Mouse (Mus musculus) neural tube, embryonic 12.5 days (tissue): ENCODE results near the gene Emg1. TPM values are rescaled to one million over a fixed set of nuclear protein-coding genes. Genes with fewer than 3 reads are reported as not detected.

Source experiments
- ATAC-seq: fragments of 200-750 bp; cut with Nextera tagmentation; 2 replicates; pipeline ENCODE4 v1.8.0; 2017; ENCODE audit warnings: low read depth, mild to moderate bottlenecking, moderate TSS enrichment, moderate library complexity; ENCODE audit not compliant: low FRiP score
- H3K27ac ChIP-seq: fragments of 300-500 bp; sonication (generic); 2 replicates; pipeline ENCODE4 v1.5.1; 2016
- H3K27me3 ChIP-seq: fragments of 300-500 bp; sonication (generic); replicated peaks from 2 replicates; pipeline ENCODE4 v1.6.1; 2016; ENCODE audit warnings: mild to moderate bottlenecking
- H3K36me3 ChIP-seq: fragments of 300-500 bp; sonication (generic); 2 replicates; pipeline ENCODE4 v1.6.1; 2016; ENCODE audit warnings: mild to moderate bottlenecking
- H3K4me1 ChIP-seq: fragments of 300-500 bp; sonication (generic); 2 replicates; pipeline ENCODE4 v1.6.1; 2016
- H3K4me2 ChIP-seq: fragments of 300-500 bp; sonication (generic); replicated peaks from 2 replicates; pipeline ENCODE4 v1.6.1; 2016; ENCODE audit warnings: mild to moderate bottlenecking
- H3K4me3 ChIP-seq: fragments of 300-500 bp; sonication (generic); 2 replicates; pipeline ENCODE4 v1.5.1; 2016
- H3K9ac ChIP-seq: fragments of 300-500 bp; sonication (generic); 2 replicates; pipeline ENCODE4 v1.6.1; 2016; ENCODE audit warnings: mild to moderate bottlenecking
- H3K9me3 ChIP-seq: fragments of 300-500 bp; sonication (generic); 2 replicates; pipeline ENCODE4 v1.6.1; 2016; ENCODE audit warnings: mild to moderate bottlenecking
- WGBS: fragments of 180-500 bp; shearing (Covaris S2); methylation state at CpG from one replicate; pipeline ENCODE4 v1.1.7; 2016; 5-methylcytosine and 5-hydroxymethylcytosine counted together
- polyA plus RNA-seq: library from polyadenylated mRNA; unstranded; fragments of >200 nt; fragmentation: Nextera tagmentation; extraction: Ambion mirVana; gene quantifications from 2 replicates; pipeline ENCODE4 v1.2.1, GENCODE M21; 2016

Gene Emg1
- polyA plus RNA-seq, 1 experiment from 2014 or later = 161 TPM

- WGBS = 26% methylated on average over 15 of the region's 15 CpGs
- no peak within 1 kb of the TSS for H3K27ac ChIP-seq
Observed at GRCm38 (mm10) chr6:124738511-124739023, 26.6 kb upstream of the Emg1 start, which contains the start of gene Ptpn6. Gene Ptpn6 (minus strand): TSS chr6:124738714.

GRCm38 (mm10) chr6:124737040-124737439 lies 25.1 kb upstream of the Emg1 start:
- no peak for ATAC-seq
- Histone ChIP-seq H3K9ac (no peak overlapping the region), H3K4me2 (no peak overlapping the region), H3K27me3 (no peaks in the 10 kb centered on the region), H3K4me3 (no peak overlapping the region), H3K27ac (no peak overlapping the region), H3K36me3 (no peaks in the 10 kb centered on the region), H3K4me1 (peaks cover 28% of the 10 kb centered on the region), H3K9me3 (no peaks in the 10 kb centered on the region)
- WGBS = 93% methylated on average over 11 of the region's 11 CpGs

More at GRCm38 (mm10) chr6:124738511-124739023, 26.6 kb upstream of the Emg1 start, which contains the start of gene Ptpn6:
- Histone ChIP-seq H3K36me3 (peaks cover 10% of the 10 kb centered on the region), H3K4me3 (no peak within 1 kb of the TSS), H3K9ac (no peak within 1 kb of the TSS), H3K4me1 (peaks cover 26% of the 10 kb centered on the region), H3K27me3 (no peaks in the 10 kb centered on the region), H3K4me2 (peak within 1 kb of the TSS; percentile 77; the same call in 1 of the 2 replicates), H3K9me3 (no peaks in the 10 kb centered on the region)
- no peak for ATAC-seq

GRCm38 (mm10) chr6:124734417-124734816 lies 22.4 kb upstream of the Emg1 start:
- Histone ChIP-seq H3K27ac (no peak overlapping the region), H3K4me3 (no peak overlapping the region), H3K4me2 (no peak overlapping the region), H3K4me1 (peaks cover 15% of the 10 kb centered on the region), H3K36me3 (no peaks in the 10 kb centered on the region), H3K27me3 (no peaks in the 10 kb centered on the region), H3K9me3 (no peaks in the 10 kb centered on the region), H3K9ac (no peak overlapping the region)
- no peak for ATAC-seq
- 95% methylated on average over 3 of the region's 3 CpGs for WGBS

- 51% methylated on average over 19 of the region's 19 CpGs for WGBS
- no peak for ATAC-seq
Observed at GRCm38 (mm10) chr6:124732476-124733370, 20.7 kb upstream of the Emg1 start.

GRCm38 (mm10) chr6:124731038-124731437 lies 19.1 kb upstream of the Emg1 start:
- Histone ChIP-seq H3K9me3 (no peaks in the 10 kb centered on the region), H3K36me3 (no peaks in the 10 kb centered on the region), H3K4me3 (no peak overlapping the region), H3K4me1 (0 out of 2 replicates have a peak, but pooled peaks cover 5% of the 10 kb centered on the region), H3K4me2 (no peak overlapping the region), H3K27me3 (no peaks in the 10 kb centered on the region), H3K27ac (no peak overlapping the region), H3K9ac (no peak overlapping the region)
- no peak for ATAC-seq
- WGBS = 88% methylated on average over 7 of the region's 7 CpGs

More at GRCm38 (mm10) chr6:124732476-124733370, 20.7 kb upstream of the Emg1 start:
- Histone ChIP-seq H3K9me3 (no peaks in the 10 kb centered on the region), H3K27me3 (no peaks in the 10 kb centered on the region), H3K36me3 (no peaks in the 10 kb centered on the region), H3K27ac (no peak overlapping the region), H3K4me3 (0 out of 2 replicates have a peak overlapping the region, but pooled peaks have one; percentile 2), H3K4me1 (0 out of 2 replicates have a peak, but pooled peaks cover 5% of the 10 kb centered on the region), H3K4me2 (no peak overlapping the region), H3K9ac (no peak overlapping the region; the same call in 1 of the 2 replicates)

- Histone ChIP-seq H3K9ac (no peak overlapping the region), H3K4me3 (no peak overlapping the region), H3K4me1 (0 out of 2 replicates have a peak, but pooled peaks cover 5% of the 10 kb centered on the region), H3K27me3 (no peaks in the 10 kb centered on the region), H3K4me2 (no peak overlapping the region), H3K27ac (no peak overlapping the region), H3K9me3 (no peaks in the 10 kb centered on the region), H3K36me3 (no peaks in the 10 kb centered on the region)
- ATAC-seq = no peak
- 81% methylated on average over 8 of the region's 8 CpGs for WGBS
Observed at GRCm38 (mm10) chr6:124729850-124730705, 18.1 kb upstream of the Emg1 start.

- Histone ChIP-seq H3K27me3 (no peaks in the 10 kb centered on the region), H3K27ac (no peak overlapping the region), H3K9ac (no peak overlapping the region), H3K9me3 (no peaks in the 10 kb centered on the region), H3K4me2 (no peak overlapping the region), H3K4me3 (no peak overlapping the region), H3K36me3 (no peaks in the 10 kb centered on the region), H3K4me1 (0 out of 2 replicates have a peak, but pooled peaks cover 5% of the 10 kb centered on the region)
- no peak for ATAC-seq
- WGBS = 93% methylated on average over 10 of the region's 10 CpGs
Observed at GRCm38 (mm10) chr6:124728621-124729020, 16.6 kb upstream of the Emg1 start.

GRCm38 (mm10) chr6:124724472-124724871 lies 12.5 kb upstream of the Emg1 start:
- Histone ChIP-seq H3K27ac (no peak overlapping the region), H3K4me2 (no peak overlapping the region), H3K27me3 (no peaks in the 10 kb centered on the region), H3K4me3 (no peak overlapping the region), H3K4me1 (no peaks in the 10 kb centered on the region), H3K9me3 (no peaks in the 10 kb centered on the region), H3K36me3 (no peaks in the 10 kb centered on the region), H3K9ac (no peak overlapping the region)
- no peak for ATAC-seq
- WGBS = 86% methylated on average over 10 of the region's 10 CpGs

- Histone ChIP-seq H3K9ac (no peak overlapping the region), H3K4me1 (no peaks in the 10 kb centered on the region)
- WGBS = 79% methylated on average over 8 of the region's 8 CpGs
Observed at GRCm38 (mm10) chr6:124723541-124723940, 11.6 kb upstream of the Emg1 start.

GRCm38 (mm10) chr6:124722876-124723473 lies 11.0 kb upstream of the Emg1 start:
- WGBS = 83% methylated on average over 6 of the region's 6 CpGs
- Histone ChIP-seq H3K27me3 (no peaks in the 10 kb centered on the region), H3K4me1 (no peaks in the 10 kb centered on the region), H3K9ac (no peak overlapping the region), H3K4me3 (no peak overlapping the region), H3K36me3 (peaks cover under 1% of the 10 kb centered on the region), H3K27ac (no peak overlapping the region), H3K9me3 (no peaks in the 10 kb centered on the region), H3K4me2 (no peak overlapping the region)
- no peak for ATAC-seq

More at GRCm38 (mm10) chr6:124723541-124723940, 11.6 kb upstream of the Emg1 start:
- H3K4me2 ChIP-seq = no peak overlapping the region
- no peaks in the 10 kb centered on the region for H3K36me3 ChIP-seq
- H3K27ac ChIP-seq = no peak overlapping the region
- no peak overlapping the region for H3K4me3 ChIP-seq
- H3K27me3 ChIP-seq = no peaks in the 10 kb centered on the region
- ATAC-seq = no peak
- no peaks in the 10 kb centered on the region for H3K9me3 ChIP-seq

GRCm38 (mm10) chr6:124720904-124721303 lies 8.9 kb upstream of the Emg1 start:
- Histone ChIP-seq H3K9me3 (no peaks in the 10 kb centered on the region), H3K4me1 (no peaks in the 10 kb centered on the region), H3K9ac (no peak overlapping the region), H3K27ac (no peak overlapping the region), H3K4me3 (no peak overlapping the region), H3K4me2 (no peak overlapping the region), H3K36me3 (peaks cover 21% of the 10 kb centered on the region), H3K27me3 (no peaks in the 10 kb centered on the region)
- ATAC-seq = no peak
- 64% methylated on average over 11 of the region's 11 CpGs for WGBS
